Mouse (Mus musculus): ENCODE measurements around the gene Slc25a39.

Gene Slc25a39

GRCm38 (mm10) chr11:102407834-102408215 is at the start of gene Slc25a39:
Gene Slc25a39, minus strand, starts transcription at chr11:102407946.
- no peak for DNase-seq

GRCm38 (mm10) chr11:102455740-102456396 is 48.1 kb upstream of the Slc25a39 start:
- DNase-seq = peak; percentile 60

GRCm38 (mm10) chr11:102453131-102453530 is 45.4 kb upstream of the Slc25a39 start:
- DNase-seq = no peak

GRCm38 (mm10) chr11:102449043-102450008 is 41.6 kb upstream of the Slc25a39 start:
- no peak for DNase-seq

- no peak for DNase-seq
These were observed 40.6 kb upstream of the Slc25a39 start for GRCm38 (mm10) chr11:102448327-102448726.

DNA sequence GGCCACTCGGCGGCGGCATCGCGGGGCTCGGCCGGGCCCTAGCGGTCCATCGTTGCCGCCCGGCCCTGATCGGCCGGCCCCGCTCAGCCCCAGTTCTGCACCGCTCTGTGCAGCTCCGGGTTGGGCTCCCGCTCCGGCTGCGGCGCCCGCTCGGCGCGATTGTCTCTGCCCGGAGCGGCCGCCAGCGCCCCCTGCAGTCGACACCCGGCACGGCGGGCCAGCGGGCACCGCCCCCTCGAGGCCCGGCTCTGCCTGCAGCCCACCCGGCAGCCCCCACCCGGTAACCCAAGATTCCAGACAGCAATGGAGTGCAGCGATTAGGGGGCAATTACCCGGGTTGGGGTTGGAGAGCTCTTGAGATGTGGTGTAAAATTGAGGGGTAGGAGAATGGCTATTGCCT is 39.8 kb upstream of the Slc25a39 start, which contains the start of gene Fam171a2:
Gene Fam171a2 (minus strand): TSS at position 186 of the 400 bp plus-strand sequence.
- peak; percentile 84 for DNase-seq

- DNase-seq = peak; percentile 23
These were observed 39.1 kb upstream of the Slc25a39 start for GRCm38 (mm10) chr11:102446581-102447461.

DNA sequence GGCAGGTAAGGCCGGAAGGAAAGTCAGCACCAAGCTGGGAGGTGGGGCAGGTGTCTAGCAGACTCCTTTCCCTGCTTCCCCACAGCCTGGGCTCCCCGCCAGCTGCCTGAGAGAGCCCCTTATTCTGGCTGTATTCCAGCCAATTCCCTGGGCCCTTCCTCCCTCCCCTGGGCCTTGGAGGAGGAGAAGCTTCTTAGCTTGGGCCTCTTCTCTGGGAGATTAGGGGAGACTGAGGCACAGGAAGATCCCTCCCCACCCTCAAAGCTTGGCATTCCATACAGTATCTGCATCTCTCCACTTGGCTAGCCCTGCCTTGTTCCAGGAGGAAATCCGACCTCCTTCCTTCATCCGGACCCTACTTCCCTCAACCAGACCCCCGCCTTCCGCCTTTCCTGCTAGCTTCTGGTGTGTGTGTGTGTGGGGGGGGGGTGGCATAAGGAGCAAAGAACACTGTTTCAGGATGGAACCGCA is 38.2 kb upstream of the Slc25a39 start:
- no peak for DNase-seq

GRCm38 (mm10) chr11:102445264-102445890 is 37.6 kb upstream of the Slc25a39 start:
- DNase-seq = no peak

GRCm38 (mm10) chr11:102444781-102445180 is 37.0 kb upstream of the Slc25a39 start:
- DNase-seq = no peak

- no peak for DNase-seq
These were observed 36.6 kb upstream of the Slc25a39 start for GRCm38 (mm10) chr11:102444321-102444720.

DNA sequence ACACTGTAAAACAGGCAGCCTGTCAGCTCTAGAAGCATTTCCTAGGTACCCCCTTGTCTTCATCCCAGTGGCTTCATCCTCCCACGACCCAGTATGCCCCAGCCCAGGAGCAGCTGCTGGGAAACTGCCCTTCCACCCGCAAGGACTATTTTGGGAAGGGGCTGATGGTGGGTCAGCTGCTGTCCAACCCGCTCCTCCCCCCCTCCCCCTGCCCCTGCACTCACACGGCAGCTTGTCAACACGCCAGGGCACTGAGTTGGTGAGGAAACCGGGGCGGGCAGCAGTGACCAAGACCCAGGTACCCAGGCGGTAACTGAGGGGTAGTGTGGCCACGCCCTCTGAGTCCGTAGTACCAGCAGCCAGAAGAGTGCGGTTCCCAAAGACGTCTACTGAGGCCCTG is 36.0 kb upstream of the Slc25a39 start:
- no peak for DNase-seq

DNA sequence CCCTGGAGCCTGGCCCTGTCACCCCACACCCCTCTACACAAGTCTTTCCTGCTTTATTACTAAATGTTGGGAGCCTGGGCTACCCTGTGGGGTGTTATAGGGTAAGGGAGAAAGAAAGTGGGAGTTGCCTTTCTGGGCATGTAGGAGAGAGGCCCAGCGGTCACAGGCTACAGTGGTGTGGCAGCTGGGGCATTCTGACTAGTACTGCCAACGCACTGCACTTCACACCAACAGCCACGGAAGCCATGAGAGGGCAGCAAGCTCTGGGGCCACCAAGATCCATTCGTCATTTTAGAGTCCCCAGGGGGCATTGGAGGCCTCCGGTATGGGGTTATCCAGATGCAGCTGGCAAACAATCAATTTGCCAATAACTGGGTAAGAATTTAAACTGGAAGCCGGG is 34.3 kb upstream of the Slc25a39 start:
- no peak for DNase-seq

DNA sequence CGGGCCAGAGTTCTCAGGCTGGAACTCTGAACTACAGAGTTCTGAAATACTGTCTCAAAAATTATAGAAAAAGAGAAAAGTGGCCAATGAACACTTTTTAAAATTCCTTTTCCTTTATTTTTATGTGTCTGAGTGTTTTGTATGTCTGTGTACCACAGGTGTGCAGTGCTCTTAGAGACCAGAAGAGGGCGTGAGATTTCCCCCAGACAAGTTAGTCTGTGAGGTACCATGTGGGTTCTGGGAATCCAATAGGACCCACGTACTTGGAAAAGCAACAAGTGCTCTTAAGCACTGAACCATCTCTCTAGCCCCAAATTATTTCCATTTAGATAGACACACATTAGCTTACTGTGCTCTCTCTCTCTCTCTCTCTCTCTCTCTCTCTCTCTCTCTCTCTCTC is 33.7 kb upstream of the Slc25a39 start:
- DNase-seq = no peak

DNA sequence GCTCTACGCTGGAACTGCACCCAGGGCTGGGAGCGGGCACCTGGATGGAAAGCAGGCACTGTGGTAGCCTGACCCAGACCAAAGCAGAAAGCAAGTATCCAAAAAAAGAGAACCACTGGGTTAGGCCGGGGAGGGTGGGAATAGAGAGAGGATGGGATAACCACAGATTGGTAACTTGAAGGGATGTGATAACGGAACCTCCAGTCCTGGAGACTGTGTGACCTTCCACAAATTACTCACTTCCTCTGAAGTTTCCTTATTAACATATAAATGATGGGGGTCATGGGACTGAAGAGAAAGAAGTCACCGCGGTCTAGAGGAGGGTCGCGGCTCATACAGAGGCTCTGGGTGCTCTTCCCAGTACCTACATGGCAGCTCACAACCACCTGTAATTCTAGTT is 32.5 kb upstream of the Slc25a39 start:
- DNase-seq = no peak

GRCm38 (mm10) chr11:102439093-102440082 is 31.6 kb upstream of the Slc25a39 start:
- DNase-seq = no peak

GRCm38 (mm10) chr11:102438212-102439092 is 30.7 kb upstream of the Slc25a39 start:
- DNase-seq = peak; percentile 78

- DNase-seq = no peak
These were observed 29.6 kb upstream of the Slc25a39 start for GRCm38 (mm10) chr11:102437120-102438061.

- no peak for DNase-seq
These were observed 28.7 kb upstream of the Slc25a39 start for GRCm38 (mm10) chr11:102436471-102436790.

Measured in thymus, postnatal 14 days (tissue).